Comparison of ENCODE assay signal across 26 mouse cellular contexts in genomic region chr3:99663783-99664182, GRCm38 (mm10).
DNase-seq lines count a peak whose midpoint lies in the region; ATAC-seq and TF ChIP-seq lines count a peak whose summit lies in the region.
"Had no signal": no experiment of that assay in that cellular context is flagged by ENCODE, and none has a peak within 500 bp of the region (broad histone marks: within the 10 kb centered on the region; RNA-seq: fewer than 3 reads in every experiment).

No protein-coding gene starts in this region.

- H3K9ac ChIP-seq in kidney, embryonic 16.5 days (replicated peaks; ENCODE audit: low read length) = no peak overlapping the region
- H3K9ac ChIP-seq in limb, embryonic 12.5 days (replicated peaks) = no peak overlapping the region
- H3K9ac ChIP-seq: forebrain, embryonic 15.5 days; heart, embryonic 13.5 days; liver, embryonic 14.5 days had no signal

- no peaks in the 10 kb centered on the region for H3K36me3 ChIP-seq in kidney, embryonic 16.5 days (ENCODE audit: insufficient read depth, low read length)
- no peaks in the 10 kb centered on the region for H3K36me3 ChIP-seq in limb, embryonic 12.5 days
- H3K36me3 ChIP-seq: embryonic facial prominence, embryonic 10.5 days; forebrain, embryonic 15.5 days; heart, embryonic 13.5 days had no signal

- ATAC-seq in kidney, embryonic 16.5 days (ENCODE audit: low FRiP score, low TSS enrichment) = no peak
- peak; percentile 26; the same call in 1 of the 2 replicates for ATAC-seq in limb, embryonic 12.5 days (ENCODE audit: insufficient number of reproducible peaks, insufficient read depth, low FRiP score, low TSS enrichment, low read depth)
- ATAC-seq: forebrain, embryonic 15.5 days; hindbrain, postnatal 0 days had no signal

- no peaks in the 10 kb centered on the region for H3K4me1 ChIP-seq in kidney, embryonic 16.5 days (ENCODE audit: insufficient read depth, low read length)
- H3K4me1 ChIP-seq in limb, embryonic 12.5 days (replicated peaks) = peaks cover 35% of the 10 kb centered on the region
- H3K4me1 ChIP-seq: forebrain, embryonic 15.5 days; heart, embryonic 13.5 days; megakaryocyte, embryonic 14.5 days had no signal

- TF ChIP-seq CTCF in layer of hippocampus, adult 2 months (conservative IDR thresholded peaks at IDR 0.05) = no peak

- peak; percentile 4 for DNase-seq in kidney, postnatal 14 days
- DNase-seq in embryo, embryonic 10.5 days (ENCODE audit: low spot score) = peak; percentile 65
- peak; percentile 65 for DNase-seq in embryo, embryonic 11 days
- DNase-seq in layer of hippocampus, adult 2 months (ENCODE audit: low spot score in 2 of 2) = no peak
- no peak for DNase-seq in cerebellum, adult 11 months
- DNase-seq: adrenal gland, adult 8-10 months; cerebellum, adult 18-20 months; cerebellum, postnatal 14 days; gastrocnemius, postnatal 14 days; heart, adult 18-20 months; heart, postnatal 14 days; kidney, adult 18-20 months; layer of hippocampus, adult 9-11 months; lung, postnatal 10 days; midbrain, embryonic 14.5 days; right cerebral cortex, postnatal 14 days had no signal

- WGBS in kidney, embryonic 16.5 days = 21% methylated on average over 6 of the region's 6 CpGs
- 9% methylated on average over 6 of the region's 6 CpGs for WGBS in limb, embryonic 12.5 days

- H3K4me2 ChIP-seq in kidney, embryonic 16.5 days (replicated peaks; ENCODE audit: low read depth, low read length) = no peak overlapping the region
- no peak overlapping the region for H3K4me2 ChIP-seq in limb, embryonic 12.5 days
- H3K4me2 ChIP-seq: forebrain, embryonic 15.5 days; heart, embryonic 13.5 days had no signal

- no peaks in the 10 kb centered on the region for H3K9me3 ChIP-seq in kidney, embryonic 16.5 days (ENCODE audit: low read length)
- no peaks in the 10 kb centered on the region for H3K9me3 ChIP-seq in limb, embryonic 12.5 days
- H3K9me3 ChIP-seq: embryonic facial prominence, embryonic 10.5 days; forebrain, embryonic 15.5 days; heart, embryonic 13.5 days had no signal

- no peak overlapping the region for H3K4me3 ChIP-seq in kidney, embryonic 16.5 days (ENCODE audit: low read length)
- no peak overlapping the region for H3K4me3 ChIP-seq in limb, embryonic 12.5 days (replicated peaks)
- H3K4me3 ChIP-seq in layer of hippocampus, adult 2 months = no peak overlapping the region
- H3K4me3 ChIP-seq: embryonic facial prominence, embryonic 10.5 days; forebrain, embryonic 15.5 days; heart, embryonic 13.5 days; left cerebral cortex, adult 2 months; megakaryocyte, embryonic 14.5 days had no signal

- no peaks in the 10 kb centered on the region for H3K27me3 ChIP-seq in kidney, embryonic 16.5 days (ENCODE audit: insufficient read depth, low read length)
- no peaks in the 10 kb centered on the region for H3K27me3 ChIP-seq in limb, embryonic 12.5 days
- H3K27me3 ChIP-seq: forebrain, embryonic 15.5 days; heart, embryonic 13.5 days; megakaryocyte, embryonic 14.5 days had no signal

- H3K27ac ChIP-seq in kidney, embryonic 16.5 days (ENCODE audit: low read length) = no peak overlapping the region
- H3K27ac ChIP-seq in limb, embryonic 12.5 days = peak overlapping the region; percentile 72
- no peak overlapping the region for H3K27ac ChIP-seq in layer of hippocampus, adult 2 months
- H3K27ac ChIP-seq: embryonic facial prominence, embryonic 10.5 days; forebrain, embryonic 15.5 days; heart, embryonic 13.5 days; hindbrain, postnatal 0 days; left cerebral cortex, adult 2 months; liver, embryonic 14.5 days; stomach, postnatal 0 days had no signal

Comparison
In these comparisons a context has a peak if more than half of its experiments do, and no peak if none do; other contexts are left out.
1. DNase-seq: peak in kidney, postnatal 14 days (single experiment), embryo, embryonic 10.5 days (single experiment) and embryo, embryonic 11 days (single experiment); none in layer of hippocampus, adult 2 months (0 of 2) and cerebellum, adult 11 months (single experiment).